Mouse (Mus musculus) stomach, embryonic 14.5 days (tissue): ENCODE data around the gene Eri3. TPM values are rescaled to one million over a fixed set of nuclear protein-coding genes. Genes with fewer than 3 reads are reported as not detected.

Experiments used
- microRNA-seq: library from miRNA; unstranded; fragments of <30 nt; microRNA quantifications from one replicate; pipeline ENCODE4, GENCODE M21; 2016
- polyA plus RNA-seq: library from polyadenylated mRNA; unstranded; fragments of >200 nt; fragmentation: Nextera tagmentation; extraction: Ambion mirVana; gene quantifications from 2 replicates; pipeline ENCODE4 v1.2.1, GENCODE M21; 2014

The Eri3 gene
- polyA plus RNA-seq, 1 experiment from 2014 or later: 176 TPM

Small RNA genes lying within 50 kb of the gene (microRNA-seq; reads per million reads assigned to microRNA genes)
- gene Gm25559: not detected

Other genes with a start within 250 kb of the Eri3 start
- 53.1 and 54.5 TPM in 2 replicates for gene Rnf220, start 53.3 kb upstream of the Eri3 start, polyA plus RNA-seq
- gene Dmap1, start 131.9 kb downstream of the Eri3 start, polyA plus RNA-seq: 67.9 TPM in 2 replicates
- not detected in 2 replicates for gene Gm12845, start 174.0 kb downstream of the Eri3 start, polyA plus RNA-seq
- gene Klf17, start 215.3 kb downstream of the Eri3 start, polyA plus RNA-seq: 0.14 TPM in 1 of 2 replicates, not detected in the other